10 mouse cellular contexts compared by ENCODE assay signal in the genomic region with DNA sequence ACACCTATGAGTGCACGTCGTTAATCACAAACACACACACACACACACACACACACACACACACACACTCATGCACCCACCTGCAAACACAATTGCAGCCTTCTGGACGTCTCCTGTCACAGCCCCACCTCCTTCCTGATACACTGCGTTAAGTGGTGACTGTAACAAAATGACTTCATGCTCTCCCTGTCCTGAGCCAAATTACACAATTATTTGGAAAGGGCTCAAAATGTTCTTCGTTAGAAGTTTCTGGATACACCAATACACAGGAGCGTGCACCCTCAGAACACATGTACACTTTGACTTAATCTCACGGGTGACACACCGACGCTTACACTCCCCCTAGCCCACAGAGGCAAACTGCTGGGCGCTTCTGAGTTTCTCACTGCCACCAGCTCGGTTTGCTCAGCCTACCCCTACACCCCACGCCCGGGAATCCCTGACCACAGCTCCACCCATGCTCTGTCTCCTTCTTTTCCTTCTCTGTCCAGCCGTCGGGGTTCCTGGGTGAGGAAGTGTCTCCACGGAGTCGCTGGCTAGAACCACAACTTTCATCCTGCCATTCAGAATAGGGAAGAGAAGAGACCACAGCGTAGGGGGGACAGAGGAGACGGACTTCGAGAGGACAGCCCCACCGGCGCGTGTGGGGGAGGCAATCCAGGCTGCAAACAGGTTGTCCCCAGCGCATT. TPM values are rescaled to one million over a fixed set of nuclear protein-coding genes. Genes with fewer than 3 reads are reported as not detected.
DNase-seq lines count a peak whose midpoint lies in the region; ATAC-seq and TF ChIP-seq lines count a peak whose summit lies in the region.
"Had no signal": no experiment of that assay in that cellular context is flagged by ENCODE, and none has a peak within 500 bp of the region (broad histone marks: within the 10 kb centered on the region; RNA-seq: fewer than 3 reads in every experiment).

No protein-coding gene starts in this region.

- no peak overlapping the region for H3K27ac ChIP-seq in gastrocnemius, adult 2 months
- peak overlapping the region; percentile 65 for H3K27ac ChIP-seq in midbrain, embryonic 10.5 days (replicated peaks)
- no peak overlapping the region for H3K27ac ChIP-seq in midbrain, postnatal 0 days (ENCODE audit: low read depth, low read length)
- H3K27ac ChIP-seq in intestine, embryonic 14.5 days (ENCODE audit: low read depth) = no peak overlapping the region
- no peak overlapping the region for H3K27ac ChIP-seq in neural tube, embryonic 15.5 days (replicated peaks)
- H3K27ac ChIP-seq: embryonic facial prominence, embryonic 12.5 days had no signal

- 12% methylated on average over 24 of the region's 24 CpGs for WGBS in midbrain, embryonic 10.5 days
- 11% methylated on average over 24 of the region's 24 CpGs for WGBS in midbrain, postnatal 0 days
- WGBS in intestine, embryonic 14.5 days = 12% methylated on average over 24 of the region's 24 CpGs
- WGBS in neural tube, embryonic 15.5 days = 11% methylated on average over 24 of the region's 24 CpGs

- no peak overlapping the region for H3K4me2 ChIP-seq in midbrain, postnatal 0 days (ENCODE audit: low read depth, low read length, poor library complexity, severe bottlenecking)
- no peak overlapping the region for H3K4me2 ChIP-seq in intestine, embryonic 14.5 days (ENCODE audit: low read length)
- 0 out of 2 replicates have a peak overlapping the region, but pooled peaks have one; percentile 13 for H3K4me2 ChIP-seq in neural tube, embryonic 15.5 days
- H3K4me2 ChIP-seq: embryonic facial prominence, embryonic 12.5 days had no signal

- H3K4me1 ChIP-seq in midbrain, embryonic 10.5 days = peaks cover 48% of the 10 kb centered on the region
- H3K4me1 ChIP-seq in midbrain, postnatal 0 days (ENCODE audit: insufficient read depth, low read length) = no peaks in the 10 kb centered on the region; the same call in 1 of the 2 replicates
- peaks cover 10% of the 10 kb centered on the region for H3K4me1 ChIP-seq in intestine, embryonic 14.5 days (replicated peaks; ENCODE audit: control insufficient read depth, insufficient read depth, low read length)
- peaks cover 38% of the 10 kb centered on the region for H3K4me1 ChIP-seq in neural tube, embryonic 15.5 days

- no peaks in the 10 kb centered on the region for H3K36me3 ChIP-seq in midbrain, embryonic 10.5 days
- no peaks in the 10 kb centered on the region for H3K36me3 ChIP-seq in midbrain, postnatal 0 days (ENCODE audit: insufficient read depth, low read length)
- H3K36me3 ChIP-seq in intestine, embryonic 14.5 days (ENCODE audit: control insufficient read depth, insufficient read depth, low read length) = no peaks in the 10 kb centered on the region
- H3K36me3 ChIP-seq in neural tube, embryonic 15.5 days = no peaks in the 10 kb centered on the region
- H3K36me3 ChIP-seq: embryonic facial prominence, embryonic 12.5 days had no signal

- H3K9ac ChIP-seq in midbrain, postnatal 0 days (replicated peaks; ENCODE audit: low read length, poor library complexity, severe bottlenecking) = no peak overlapping the region
- H3K9ac ChIP-seq in intestine, embryonic 14.5 days (ENCODE audit: low read length) = no peak overlapping the region
- no peak overlapping the region for H3K9ac ChIP-seq in neural tube, embryonic 15.5 days (replicated peaks)
- H3K9ac ChIP-seq: embryonic facial prominence, embryonic 12.5 days had no signal

- peaks cover 99% of the 10 kb centered on the region for H3K27me3 ChIP-seq in midbrain, embryonic 10.5 days (ENCODE audit: low read depth, poor library complexity, severe bottlenecking)
- peaks cover 61% of the 10 kb centered on the region for H3K27me3 ChIP-seq in midbrain, postnatal 0 days (ENCODE audit: insufficient read depth, low read length)
- peaks cover 74% of the 10 kb centered on the region for H3K27me3 ChIP-seq in intestine, embryonic 14.5 days (replicated peaks; ENCODE audit: control insufficient read depth, insufficient read depth, low read length)
- peaks cover 88% of the 10 kb centered on the region for H3K27me3 ChIP-seq in neural tube, embryonic 15.5 days (replicated peaks)

- intact Hi-C loops in gastrocnemius, adult 2 months (cut with DNase I) = no loop called here

- TF ChIP-seq CTCF in gastrocnemius, adult 2 months (IDR thresholded peaks at IDR 0.05) = no peak
- TF ChIP-seq CTCF in midbrain, postnatal 0 days (IDR thresholded peaks at IDR 0.05) = no peak

- H3K9me3 ChIP-seq in midbrain, embryonic 10.5 days (replicated peaks) = no peaks in the 10 kb centered on the region
- H3K9me3 ChIP-seq in midbrain, postnatal 0 days (ENCODE audit: low read length) = no peaks in the 10 kb centered on the region
- no peaks in the 10 kb centered on the region for H3K9me3 ChIP-seq in intestine, embryonic 14.5 days (ENCODE audit: control insufficient read depth, low read length)
- no peaks in the 10 kb centered on the region for H3K9me3 ChIP-seq in neural tube, embryonic 15.5 days (replicated peaks)
- H3K9me3 ChIP-seq: embryonic facial prominence, embryonic 12.5 days had no signal

- no peak for DNase-seq in gastrocnemius, adult 2 months
- DNase-seq in gastrocnemius, adult 18-20 months (ENCODE audit: low spot score) = no peak
- no peak for DNase-seq in midbrain, embryonic 10.5 days (ENCODE audit: low spot score)
- no peak for DNase-seq in midbrain, postnatal 0 days (ENCODE audit: low spot score)
- DNase-seq in intestine, embryonic 14.5 days (ENCODE audit: low spot score) = no peak
- no peak for DNase-seq in frontal cortex, postnatal 10 days (ENCODE audit: low spot score in 2 of 2)
- no peak for DNase-seq in frontal cortex, postnatal 14 days (ENCODE audit: low spot score in 2 of 2)

- H3K4me3 ChIP-seq in gastrocnemius, adult 2 months = peak overlapping the region; percentile 41
- H3K4me3 ChIP-seq in midbrain, embryonic 10.5 days = peak overlapping the region; percentile 47
- no peak overlapping the region for H3K4me3 ChIP-seq in midbrain, postnatal 0 days (ENCODE audit: low read depth, low read length)
- 0 out of 2 replicates have a peak overlapping the region, but pooled peaks have one; percentile 8 for H3K4me3 ChIP-seq in intestine, embryonic 14.5 days (ENCODE audit: low read depth, low read length)
- H3K4me3 ChIP-seq in neural tube, embryonic 15.5 days (replicated peaks) = peak overlapping the region; percentile 12; the same call in 1 of the 2 replicates
- H3K4me3 ChIP-seq: embryonic facial prominence, embryonic 12.5 days had no signal

- ATAC-seq in midbrain, postnatal 0 days (ENCODE audit: low FRiP score) = no peak
- ATAC-seq in intestine, embryonic 14.5 days (replicated peaks; ENCODE audit: low FRiP score, low TSS enrichment, low read depth) = no peak
- ATAC-seq in neural tube, embryonic 15.5 days (ENCODE audit: low FRiP score) = no peak

RNA-seq across cellular contexts. Expression of gene Wnt1, which starts 0.5 kb away (rescaled TPM):
- under 1 TPM in 1 of 2 experiments, not detected in 1; 0.08 TPM for total RNA-seq in gastrocnemius, adult 2 months (2021)
- total RNA-seq in gastrocnemius, adult 18-20 months (2021) = not detected
- polyA plus RNA-seq in midbrain, embryonic 10.5 days (2016; fragmentation: Nextera tagmentation; extraction: Ambion mirVana) = 22.0 and 24.0 TPM in 2 replicates
- total RNA-seq in midbrain, postnatal 0 days (2014; rRNA removed) = 0.33 TPM in 2 replicates
- 0.81 and 1.1 TPM in 2 replicates for polyA plus RNA-seq in midbrain, postnatal 0 days (2015; fragmentation: Nextera tagmentation; extraction: Ambion mirVana)
- not detected in 2 replicates for polyA plus RNA-seq in intestine, embryonic 14.5 days (2014; fragmentation: Nextera tagmentation; extraction: Ambion mirVana)
- polyA plus RNA-seq in neural tube, embryonic 15.5 days (2015; fragmentation: Nextera tagmentation; extraction: Ambion mirVana) = 1.0 and 2.0 TPM in 2 replicates
- polyA plus RNA-seq: large intestine, adult 2 months had no signal

RNA-seq across cellular contexts. Expression of gene Wnt10b, which starts 11.2 kb away (rescaled TPM):
- total RNA-seq in gastrocnemius, adult 2 months (2021) = 1 to 10 TPM in 1 of 2 experiments, under 1 TPM in 1; 0.97 to 1.4 TPM
- 1 to 10 TPM in 1 of 2 experiments, under 1 TPM in 1; 0.57 to 1.4 TPM for total RNA-seq in gastrocnemius, adult 18-20 months (2021)
- polyA plus RNA-seq in midbrain, embryonic 10.5 days (2016; fragmentation: Nextera tagmentation; extraction: Ambion mirVana) = 0.14 and 0.24 TPM in 2 replicates
- total RNA-seq in midbrain, postnatal 0 days (2014; rRNA removed) = 0.38 and 1.5 TPM in 2 replicates
- not detected in 2 replicates for polyA plus RNA-seq in midbrain, postnatal 0 days (2015; fragmentation: Nextera tagmentation; extraction: Ambion mirVana)
- polyA plus RNA-seq in intestine, embryonic 14.5 days (2014; fragmentation: Nextera tagmentation; extraction: Ambion mirVana) = 0.12 TPM in 1 of 2 replicates, not detected in the other
- 0.08 and 0.72 TPM in 2 replicates for polyA plus RNA-seq in neural tube, embryonic 15.5 days (2015; fragmentation: Nextera tagmentation; extraction: Ambion mirVana)

RNA-seq across cellular contexts. Expression of gene Ddn, which starts 20.2 kb away (rescaled TPM):
- total RNA-seq in gastrocnemius, adult 2 months (2021) = under 1 TPM; 0.33 to 0.78 TPM
- under 1 TPM; 0.36 to 0.57 TPM for total RNA-seq in gastrocnemius, adult 18-20 months (2021)
- 0.54 and 0.82 TPM in 2 replicates for polyA plus RNA-seq in midbrain, embryonic 10.5 days (2016; fragmentation: Nextera tagmentation; extraction: Ambion mirVana)
- total RNA-seq in midbrain, postnatal 0 days (2014; rRNA removed) = 5.5 and 7.3 TPM in 2 replicates
- 0.51 and 0.64 TPM in 2 replicates for polyA plus RNA-seq in midbrain, postnatal 0 days (2015; fragmentation: Nextera tagmentation; extraction: Ambion mirVana)
- not detected in 2 replicates for polyA plus RNA-seq in intestine, embryonic 14.5 days (2014; fragmentation: Nextera tagmentation; extraction: Ambion mirVana)
- 0.18 and 0.36 TPM in 2 replicates for polyA plus RNA-seq in neural tube, embryonic 15.5 days (2015; fragmentation: Nextera tagmentation; extraction: Ambion mirVana)

RNA-seq across cellular contexts. Expression of gene Arf3, which starts 26.1 kb away (rescaled TPM):
- total RNA-seq in gastrocnemius, adult 2 months (2021) = 1 to 10 TPM; 8.1 to 9.4 TPM
- 1 to 10 TPM; 8.1 to 9.0 TPM for total RNA-seq in gastrocnemius, adult 18-20 months (2021)
- polyA plus RNA-seq in midbrain, embryonic 10.5 days (2016; fragmentation: Nextera tagmentation; extraction: Ambion mirVana) = 41.2 and 43.2 TPM in 2 replicates
- 122 and 144 TPM in 2 replicates for total RNA-seq in midbrain, postnatal 0 days (2014; rRNA removed)
- 89.2 and 93.8 TPM in 2 replicates for polyA plus RNA-seq in midbrain, postnatal 0 days (2015; fragmentation: Nextera tagmentation; extraction: Ambion mirVana)
- polyA plus RNA-seq in intestine, embryonic 14.5 days (2014; fragmentation: Nextera tagmentation; extraction: Ambion mirVana) = 34.6 and 37.1 TPM in 2 replicates
- polyA plus RNA-seq in neural tube, embryonic 15.5 days (2015; fragmentation: Nextera tagmentation; extraction: Ambion mirVana) = 97.8 TPM in 2 replicates

RNA-seq across cellular contexts. Expression of gene Prkag1, which starts 42.2 kb away (rescaled TPM):
- 10 to 100 TPM; 49.0 to 59.5 TPM for total RNA-seq in gastrocnemius, adult 2 months (2021)
- total RNA-seq in gastrocnemius, adult 18-20 months (2021) = 10 to 100 TPM; 48.1 to 49.6 TPM
- 90.4 and 94.9 TPM in 2 replicates for polyA plus RNA-seq in midbrain, embryonic 10.5 days (2016; fragmentation: Nextera tagmentation; extraction: Ambion mirVana)
- 45.1 and 50.6 TPM in 2 replicates for total RNA-seq in midbrain, postnatal 0 days (2014; rRNA removed)
- 50.6 and 57.4 TPM in 2 replicates for polyA plus RNA-seq in midbrain, postnatal 0 days (2015; fragmentation: Nextera tagmentation; extraction: Ambion mirVana)
- polyA plus RNA-seq in intestine, embryonic 14.5 days (2014; fragmentation: Nextera tagmentation; extraction: Ambion mirVana) = 77.0 and 77.3 TPM in 2 replicates
- 66.4 and 72.9 TPM in 2 replicates for polyA plus RNA-seq in neural tube, embryonic 15.5 days (2015; fragmentation: Nextera tagmentation; extraction: Ambion mirVana)
